Comparison of ENCODE assay signal across 8 mouse cellular contexts in genomic region chr16:22656533-22657444, GRCm38 (mm10). TPM values are rescaled to one million over a fixed set of nuclear protein-coding genes. Genes with fewer than 3 reads are reported as not detected.
DNase-seq lines count a peak whose midpoint lies in the region; ATAC-seq and TF ChIP-seq lines count a peak whose summit lies in the region.

Dgkg (minus strand) TSS chr16:22657221.

- H3K4me1 ChIP-seq in E14TG2a.4 (replicated peaks; ENCODE audit: low read depth, low read length), result peaks cover 18% of the 10 kb centered on the region
- no peaks in the 10 kb centered on the region for H3K4me1 ChIP-seq in hindbrain, embryonic 11.5 days (replicated peaks; ENCODE audit: control insufficient read depth, insufficient read depth, low read length)
- peaks cover 10% of the 10 kb centered on the region for H3K4me1 ChIP-seq in lung, embryonic 16.5 days (replicated peaks; ENCODE audit: control insufficient read depth, insufficient read depth, low read length)
- peaks cover 20% of the 10 kb centered on the region for H3K4me1 ChIP-seq in olfactory bulb, adult 2 months (ENCODE audit: control insufficient read depth, insufficient read depth, low read length)

- peaks cover 77% of the 10 kb centered on the region for H3K27me3 ChIP-seq in E14TG2a.4 (ENCODE audit: insufficient read depth, low read length)
- peaks cover 29% of the 10 kb centered on the region for H3K27me3 ChIP-seq in hindbrain, embryonic 11.5 days (ENCODE audit: control insufficient read depth, insufficient read depth, low read length)
- peaks cover 27% of the 10 kb centered on the region for H3K27me3 ChIP-seq in lung, embryonic 16.5 days (ENCODE audit: control insufficient read depth, insufficient read depth, low read depth, low read length)

- H3K4me3 ChIP-seq in E14TG2a.4 (replicated peaks; ENCODE audit: low read length), result peak within 1 kb of the TSS; percentile 81
- H3K4me3 ChIP-seq in hindbrain, embryonic 11.5 days (ENCODE audit: low read depth, low read length), result peak within 1 kb of the TSS; percentile 43
- peak within 1 kb of the TSS; percentile 52 for H3K4me3 ChIP-seq in lung, embryonic 16.5 days (ENCODE audit: low read length)
- peak within 1 kb of the TSS; percentile 69 for H3K4me3 ChIP-seq in olfactory bulb, adult 2 months (ENCODE audit: insufficient read depth, low read depth, low read length)

- 1% methylated on average over 63 of the region's 63 CpGs for WGBS in hindbrain, embryonic 11.5 days
- WGBS in lung, embryonic 16.5 days, result under 1% methylated on average over 62 of the region's 63 CpGs
- WGBS in olfactory bulb, adult 2 months, result under 1% methylated on average over 63 of the region's 63 CpGs

- H3K4me2 ChIP-seq in hindbrain, embryonic 11.5 days (replicated peaks; ENCODE audit: low read depth, low read length), result peak within 1 kb of the TSS; percentile 84
- peak within 1 kb of the TSS; percentile 78 for H3K4me2 ChIP-seq in lung, embryonic 16.5 days (ENCODE audit: low read depth, low read length)

- no peaks in the 10 kb centered on the region for H3K36me3 ChIP-seq in E14TG2a.4 (ENCODE audit: insufficient read depth, low read length)
- no peaks in the 10 kb centered on the region for H3K36me3 ChIP-seq in hindbrain, embryonic 11.5 days (ENCODE audit: control insufficient read depth, insufficient read depth, low read length)
- H3K36me3 ChIP-seq in lung, embryonic 16.5 days (ENCODE audit: control insufficient read depth, insufficient read depth, low read length), result no peaks in the 10 kb centered on the region

- peak; percentile 37; the same call in 1 of the 2 replicates for TF ChIP-seq POLR2A in olfactory bulb, adult 2 months (IDR thresholded peaks at IDR 0.05; ENCODE audit: insufficient read depth, low read depth, low read length)

- peak within 1 kb of the TSS; percentile 42 for H3K9ac ChIP-seq in hindbrain, embryonic 11.5 days (ENCODE audit: low read depth, low read length)
- H3K9ac ChIP-seq in lung, embryonic 16.5 days (ENCODE audit: low read length), result peak within 1 kb of the TSS; percentile 49

- TF ChIP-seq CTCF in E14TG2a.4 (conservative IDR thresholded peaks at IDR 0.05; ENCODE audit: low read length), result no peak
- TF ChIP-seq CTCF in olfactory bulb, adult 2 months (IDR thresholded peaks at IDR 0.05; ENCODE audit: insufficient read depth, low read depth, low read length), result no peak

- peak; percentile 57 for ATAC-seq in hindbrain, embryonic 11.5 days (ENCODE audit: low FRiP score)
- ATAC-seq in lung, embryonic 16.5 days (ENCODE audit: low read depth), result peak; percentile 43; the same call in 1 of the 2 replicates

- H3K27ac ChIP-seq in hindbrain, embryonic 11.5 days (ENCODE audit: low read depth, low read length), result no peak within 1 kb of the TSS
- H3K27ac ChIP-seq in lung, embryonic 16.5 days (ENCODE audit: low read length), result no peak within 1 kb of the TSS
- peak within 1 kb of the TSS; percentile 55 for H3K27ac ChIP-seq in olfactory bulb, adult 2 months (ENCODE audit: insufficient read depth, low read depth, low read length)

- DNase-seq in cerebellum, adult 18-20 months, result peak; percentile 73 to 83
- peak in 1 of 2 experiments; percentile 62 for DNase-seq in frontal cortex, adult 2 months (ENCODE audit: extremely low spot score in 1 of 2, low spot score in 1 of 2)
- peak; percentile 49 for DNase-seq in hindbrain, embryonic 11.5 days (ENCODE audit: low spot score)
- DNase-seq in layer of hippocampus, postnatal 25 days (ENCODE audit: extremely low spot score in 1 of 2, low spot score in 1 of 2), result peak; percentile 56 to 64
- DNase-seq in thymus, postnatal 4 days, result peak; percentile 85

- no peaks in the 10 kb centered on the region for H3K9me3 ChIP-seq in E14TG2a.4 (ENCODE audit: low read length)
- H3K9me3 ChIP-seq in hindbrain, embryonic 11.5 days (ENCODE audit: control insufficient read depth, low read length), result no peaks in the 10 kb centered on the region
- no peaks in the 10 kb centered on the region for H3K9me3 ChIP-seq in lung, embryonic 16.5 days (ENCODE audit: control insufficient read depth, low read length)

RNA-seq across cellular contexts. Expression of gene Dgkg, which starts in this region (rescaled TPM):
- polyA plus RNA-seq in frontal cortex, adult 2 months (2012; rRNA removed), result 15.5 and 21.1 TPM in 2 replicates
- polyA plus RNA-seq in hindbrain, embryonic 11.5 days (2014; fragmentation: Nextera tagmentation; extraction: Ambion mirVana), result 0.12 and 0.14 TPM in 2 replicates
- total RNA-seq in layer of hippocampus, postnatal 25 days (2021), result 100 to 1,000 TPM; 190 to 202 TPM
- polyA plus RNA-seq in lung, embryonic 16.5 days (2015; fragmentation: Nextera tagmentation; extraction: Ambion mirVana), result 1.2 and 1.3 TPM in 2 replicates
- polyA plus RNA-seq in olfactory bulb, adult 2 months (2012; ENCODE audit: insufficient read depth, insufficient read length, low replicate concordance, missing spikeins), result not detected in 2 replicates

Comparison
In these comparisons a context has a peak if more than half of its experiments do, and no peak if none do; other contexts are left out.
1. Peak in DNase-seq, ATAC-seq, H3K4me3 ChIP-seq, H3K9ac ChIP-seq and H3K4me2 ChIP-seq in hindbrain, embryonic 11.5 days; RNA of the gene not detected or under 1 TPM.